Mouse (Mus musculus) Muller cell, postnatal 12 days (primary cell): Measurements from ENCODE around the gene Snai1.
A peak's percentile ranks its signal among the peaks of the same experiment; 100 is the strongest.

ENCODE experiments used
- DNase-seq: peaks from one replicate; pipeline ENCODE4 v3.0.0-alpha.2; 2015; ENCODE audit errors: inconsistent ontology term

Gene Snai1

DNA sequence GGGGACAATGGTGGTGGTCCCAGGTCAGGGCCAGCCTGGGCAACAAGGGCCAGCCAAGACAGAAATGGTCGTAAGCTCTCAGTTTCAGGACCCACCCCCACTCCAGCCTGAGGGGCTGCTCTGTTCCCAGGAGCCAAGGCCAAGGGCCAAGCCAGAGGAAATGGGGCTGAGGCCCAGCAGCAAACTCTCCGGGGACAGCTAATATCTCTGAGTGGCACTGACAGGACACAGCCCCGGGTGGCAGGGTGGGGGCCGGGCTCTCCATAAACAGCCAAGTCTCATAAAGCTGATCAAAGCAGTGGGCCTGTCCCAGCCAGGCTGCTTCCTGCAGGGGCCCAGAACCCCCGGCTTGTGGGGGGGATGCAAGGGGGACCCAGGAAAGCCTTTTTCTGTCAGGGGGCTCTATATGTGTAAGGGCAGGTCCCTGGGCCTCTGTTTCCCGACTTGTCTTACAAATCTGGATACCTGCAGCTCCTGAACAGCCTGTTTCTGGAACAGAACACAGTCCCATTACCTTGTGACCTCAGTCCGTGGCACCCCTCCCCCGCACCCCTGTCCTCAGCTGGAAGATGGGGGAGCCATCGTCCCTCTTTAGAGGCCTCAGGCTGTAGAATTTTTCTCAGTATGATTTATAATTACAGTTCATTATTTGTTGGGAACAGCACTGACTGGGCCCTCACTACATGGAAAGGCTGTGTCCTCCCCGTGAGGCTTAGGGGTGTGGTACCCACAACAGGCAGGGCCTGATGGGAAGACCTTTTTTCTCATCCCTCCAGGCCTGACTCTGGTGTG is 45.4 kb downstream of the Snai1 start:
- no peak for DNase-seq

DNA sequence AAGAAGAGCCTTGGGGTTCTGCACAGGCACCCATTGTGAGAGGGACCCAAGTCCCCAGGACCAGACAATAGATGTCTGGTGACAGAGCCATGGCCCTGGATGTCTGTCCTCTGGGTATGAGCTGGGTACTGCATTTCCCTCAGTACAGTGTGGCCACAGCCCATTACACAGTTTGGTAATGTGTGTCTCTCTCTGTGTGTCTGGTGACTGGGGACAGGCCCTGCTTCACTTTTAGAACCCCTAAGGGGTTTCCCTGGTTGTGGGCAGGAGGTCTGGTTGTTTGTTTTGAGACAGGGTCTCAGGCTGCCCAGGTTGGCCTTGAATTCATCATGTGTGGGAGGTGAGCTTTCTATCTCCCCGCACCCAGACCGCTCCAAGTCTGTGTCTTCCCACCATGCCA is 47.3 kb downstream of the Snai1 start:
- no peak for DNase-seq

DNA sequence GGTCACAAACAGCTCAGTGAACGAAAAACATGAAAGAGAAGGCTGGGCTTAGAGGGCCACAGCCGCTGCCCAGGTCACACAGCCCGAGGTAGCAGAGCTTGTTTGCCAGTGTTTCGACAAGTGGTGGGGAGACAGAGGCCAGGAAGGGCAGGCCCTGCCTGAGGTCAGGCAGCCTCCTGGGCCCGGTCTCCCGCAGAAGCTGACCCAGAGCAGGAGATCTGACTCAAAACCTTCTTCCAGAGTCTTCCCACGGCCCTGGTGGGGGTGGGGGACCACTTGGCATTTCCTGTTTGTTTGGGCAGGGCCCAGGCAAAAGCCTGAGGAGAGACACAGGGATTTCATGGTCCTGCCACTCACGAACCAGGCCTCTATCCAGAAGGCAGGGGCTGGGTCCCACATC is 48.0 kb downstream of the Snai1 start:
- DNase-seq: peak; percentile 78

DNA sequence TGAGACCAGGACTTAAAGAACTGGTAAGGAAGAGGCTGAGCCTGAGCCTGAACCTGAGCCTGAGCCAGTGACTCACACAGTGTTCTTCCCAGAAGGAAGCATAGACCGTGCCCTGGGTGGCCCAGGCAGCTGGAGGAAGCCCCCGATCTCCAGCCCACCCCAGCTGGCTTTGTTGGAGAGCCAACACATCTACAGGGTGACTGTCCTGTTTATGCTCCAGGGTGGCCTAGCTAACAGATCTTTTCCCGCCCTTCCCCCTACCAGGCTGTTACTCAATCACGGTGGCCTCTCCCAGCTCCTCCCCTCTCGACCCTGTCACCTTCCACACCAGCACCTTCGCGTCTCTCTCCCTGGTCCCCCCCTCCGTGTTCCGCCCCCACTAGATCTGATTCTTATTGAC is 49.0 kb downstream of the Snai1 start:
- peak; percentile 33 for DNase-seq

DNA sequence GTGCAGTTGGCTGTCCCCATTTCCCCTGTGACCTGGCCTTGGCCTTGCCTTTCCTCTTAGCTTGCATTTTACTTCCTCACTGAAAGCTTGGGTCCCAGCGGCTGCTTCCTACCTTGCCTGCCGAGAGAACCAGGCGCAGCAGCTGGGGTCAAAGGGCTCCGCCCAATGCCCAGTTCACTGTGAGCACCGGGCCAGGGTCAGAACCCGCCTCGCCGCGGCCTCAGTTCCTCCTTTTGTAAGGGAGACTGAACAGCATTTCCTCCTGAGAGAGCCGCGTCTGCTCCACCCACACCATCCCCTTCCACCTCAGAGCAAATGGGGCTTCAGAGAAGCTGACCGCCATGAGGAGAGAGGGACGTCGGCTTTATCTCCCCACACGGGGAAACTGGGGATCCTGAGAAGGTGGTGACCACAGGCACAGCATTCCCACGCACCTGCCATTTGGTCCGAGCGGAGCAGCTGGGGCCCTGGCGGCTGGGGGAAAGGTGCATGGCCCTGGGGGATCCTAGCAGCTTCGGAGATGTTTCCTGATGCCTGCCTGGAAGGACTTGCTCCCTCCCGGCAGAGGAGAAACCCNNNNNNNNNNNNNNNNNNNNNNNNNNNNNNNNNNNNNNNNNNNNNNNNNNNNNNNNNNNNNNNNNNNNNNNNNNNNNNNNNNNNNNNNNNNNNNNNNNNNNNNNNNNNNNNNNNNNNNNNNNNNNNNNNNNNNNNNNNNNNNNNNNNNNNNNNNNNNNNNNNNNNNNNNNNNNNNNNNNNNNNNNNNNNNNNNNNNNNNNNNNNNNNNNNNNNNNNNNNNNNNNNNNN is 51.0 kb downstream of the Snai1 start:
- no peak for DNase-seq
